Mouse (Mus musculus) intestine, embryonic 15.5 days (tissue): ENCODE measurements at regions not wholly inside any gene's neighbourhood (a gene's known extent, or its start where the extent isn't known, plus 50 kb on each side); places are given as distances from the start of the nearest gene placed in this dataset.

ENCODE experiments used
- ATAC-seq: fragments of 200-750 bp; cut with Nextera tagmentation; 2 replicates; pipeline ENCODE4 v1.8.0; 2017; ENCODE audit warnings: moderate TSS enrichment, moderate library complexity
- H3K27ac ChIP-seq: fragments of 300-500 bp; sonication (generic); 2 replicates; pipeline ENCODE4 v1.5.1; 2015; ENCODE audit warnings: mild to moderate bottlenecking, inconsistent platforms
- H3K27me3 ChIP-seq: fragments of 300-500 bp; sonication (generic); replicated peaks from 2 replicates; pipeline ENCODE4 v1.6.1; 2015; ENCODE audit warnings: inconsistent platforms
- H3K36me3 ChIP-seq: fragments of 300-500 bp; sonication (generic); 2 replicates; pipeline ENCODE4 v1.6.1; 2015; ENCODE audit warnings: inconsistent platforms
- H3K4me1 ChIP-seq: fragments of 300-500 bp; sonication (generic); replicated peaks from 2 replicates; pipeline ENCODE4 v1.6.1; 2015; ENCODE audit warnings: inconsistent platforms
- H3K4me2 ChIP-seq: fragments of 300-500 bp; sonication (generic); replicated peaks from 2 replicates; pipeline ENCODE4 v1.6.1; 2015; ENCODE audit warnings: mild to moderate bottlenecking, inconsistent platforms
- H3K4me3 ChIP-seq: fragments of 300-500 bp; sonication (generic); replicated peaks from 2 replicates; pipeline ENCODE4 v1.5.1; 2015; ENCODE audit warnings: inconsistent platforms
- H3K9ac ChIP-seq: fragments of 300-500 bp; sonication (generic); 2 replicates; pipeline ENCODE4 v1.6.1; 2015; ENCODE audit warnings: inconsistent platforms
- H3K9me3 ChIP-seq: fragments of 300-500 bp; sonication (generic); 2 replicates; pipeline ENCODE4 v1.6.1; 2016; ENCODE audit warnings: inconsistent platforms
- WGBS: fragments of 180-500 bp; shearing (Covaris S2); methylation state at CpG from one replicate; pipeline ENCODE4 v1.1.7; 2015; 5-methylcytosine and 5-hydroxymethylcytosine counted together

- WGBS: 92% methylated on average over 3 of the region's 3 CpGs
- H3K9me3 ChIP-seq: no peaks in the 10 kb centered on the region
- no peak for ATAC-seq
- no peaks in the 10 kb centered on the region for H3K4me1 ChIP-seq
- H3K4me2 ChIP-seq: no peak overlapping the region
- no peak overlapping the region for H3K27ac ChIP-seq
- no peak overlapping the region for H3K9ac ChIP-seq
- H3K36me3 ChIP-seq: no peaks in the 10 kb centered on the region
- H3K4me3 ChIP-seq: no peak overlapping the region
- H3K27me3 ChIP-seq: no peaks in the 10 kb centered on the region
Measured at GRCm38 (mm10) chr17:82927681-82928080, 287.4 kb upstream of the Pkdcc start.

- ATAC-seq: no peak
- 64% methylated on average over 3 of the region's 3 CpGs for WGBS
- Histone ChIP-seq H3K27ac (no peak overlapping the region), H3K36me3 (no peaks in the 10 kb centered on the region), H3K9ac (no peak overlapping the region), H3K9me3 (no peaks in the 10 kb centered on the region), H3K27me3 (no peaks in the 10 kb centered on the region), H3K4me3 (no peak overlapping the region), H3K4me1 (no peaks in the 10 kb centered on the region), H3K4me2 (no peak overlapping the region)
Measured at GRCm38 (mm10) chr17:82929511-82929910, 285.6 kb upstream of the Pkdcc start.

- Histone ChIP-seq H3K27ac (no peak overlapping the region), H3K9ac (no peak overlapping the region), H3K27me3 (no peaks in the 10 kb centered on the region), H3K4me1 (no peaks in the 10 kb centered on the region), H3K4me2 (no peak overlapping the region), H3K9me3 (no peaks in the 10 kb centered on the region), H3K36me3 (no peaks in the 10 kb centered on the region), H3K4me3 (no peak overlapping the region)
- WGBS: 44% methylated on average over 1 of the region's 1 CpGs
- ATAC-seq: no peak
Measured at GRCm38 (mm10) chr17:82930738-82931137, 284.4 kb upstream of the Pkdcc start.

GRCm38 (mm10) chr17:82931476-82931875, 283.6 kb upstream of the Pkdcc start:
- Histone ChIP-seq H3K9me3 (no peaks in the 10 kb centered on the region), H3K4me2 (no peak overlapping the region), H3K36me3 (no peaks in the 10 kb centered on the region), H3K9ac (no peak overlapping the region), H3K4me1 (no peaks in the 10 kb centered on the region), H3K4me3 (no peak overlapping the region), H3K27ac (no peak overlapping the region), H3K27me3 (no peaks in the 10 kb centered on the region)
- 86% methylated on average over 4 of the region's 4 CpGs for WGBS
- no peak for ATAC-seq

- 59% methylated on average over 3 of the region's 3 CpGs for WGBS
- Histone ChIP-seq H3K4me3 (no peak overlapping the region), H3K36me3 (no peaks in the 10 kb centered on the region), H3K4me1 (no peaks in the 10 kb centered on the region), H3K9ac (no peak overlapping the region), H3K27me3 (no peaks in the 10 kb centered on the region), H3K4me2 (no peak overlapping the region), H3K27ac (no peak overlapping the region), H3K9me3 (no peaks in the 10 kb centered on the region)
- no peak for ATAC-seq
Measured at GRCm38 (mm10) chr17:82936836-82937235, 278.3 kb upstream of the Pkdcc start.

- Histone ChIP-seq H3K4me1 (no peaks in the 10 kb centered on the region), H3K9me3 (no peaks in the 10 kb centered on the region), H3K27ac (no peak overlapping the region), H3K9ac (no peak overlapping the region), H3K27me3 (no peaks in the 10 kb centered on the region), H3K4me2 (no peak overlapping the region), H3K36me3 (no peaks in the 10 kb centered on the region), H3K4me3 (no peak overlapping the region)
- WGBS: 61% methylated on average over 4 of the region's 4 CpGs
- no peak for ATAC-seq
Measured at GRCm38 (mm10) chr17:82946083-82946482, 269.0 kb upstream of the Pkdcc start.

- Histone ChIP-seq H3K27me3 (no peaks in the 10 kb centered on the region), H3K4me3 (no peak overlapping the region), H3K9ac (no peak overlapping the region), H3K4me2 (no peak overlapping the region), H3K9me3 (no peaks in the 10 kb centered on the region), H3K36me3 (no peaks in the 10 kb centered on the region), H3K27ac (no peak overlapping the region), H3K4me1 (no peaks in the 10 kb centered on the region)
- ATAC-seq: no peak
- WGBS: 77% methylated on average over 4 of the region's 4 CpGs
Measured at GRCm38 (mm10) chr17:82949794-82950193, 265.3 kb upstream of the Pkdcc start.

GRCm38 (mm10) chr17:82950268-82950667, 264.8 kb upstream of the Pkdcc start:
- Histone ChIP-seq H3K36me3 (no peaks in the 10 kb centered on the region), H3K27ac (no peak overlapping the region), H3K9me3 (no peaks in the 10 kb centered on the region), H3K4me3 (no peak overlapping the region), H3K27me3 (no peaks in the 10 kb centered on the region), H3K9ac (no peak overlapping the region), H3K4me2 (no peak overlapping the region), H3K4me1 (no peaks in the 10 kb centered on the region)
- no peak for ATAC-seq
- 92% methylated on average over 14 of the region's 14 CpGs for WGBS

GRCm38 (mm10) chr17:82957409-82957808, 257.7 kb upstream of the Pkdcc start:
- Histone ChIP-seq H3K4me2 (no peak overlapping the region), H3K27ac (no peak overlapping the region), H3K27me3 (no peaks in the 10 kb centered on the region), H3K9me3 (no peaks in the 10 kb centered on the region), H3K9ac (no peak overlapping the region), H3K36me3 (no peaks in the 10 kb centered on the region), H3K4me3 (no peak overlapping the region), H3K4me1 (no peaks in the 10 kb centered on the region)
- ATAC-seq: no peak
- WGBS: 42% methylated on average over 4 of the region's 4 CpGs

GRCm38 (mm10) chr17:82963374-82963773, 251.7 kb upstream of the Pkdcc start:
- 54% methylated on average over 3 of the region's 3 CpGs for WGBS
- Histone ChIP-seq H3K4me1 (no peaks in the 10 kb centered on the region), H3K4me2 (no peak overlapping the region), H3K9ac (no peak overlapping the region), H3K36me3 (no peaks in the 10 kb centered on the region), H3K27me3 (no peaks in the 10 kb centered on the region), H3K9me3 (no peaks in the 10 kb centered on the region), H3K4me3 (no peak overlapping the region), H3K27ac (no peak overlapping the region)
- no peak for ATAC-seq

- Histone ChIP-seq H3K9ac (no peak overlapping the region), H3K27me3 (no peaks in the 10 kb centered on the region), H3K4me3 (no peak overlapping the region), H3K4me1 (no peaks in the 10 kb centered on the region), H3K27ac (no peak overlapping the region), H3K4me2 (no peak overlapping the region), H3K9me3 (no peaks in the 10 kb centered on the region), H3K36me3 (no peaks in the 10 kb centered on the region)
- 72% methylated on average over 10 of the region's 10 CpGs for WGBS
- no peak for ATAC-seq
Measured at GRCm38 (mm10) chr17:82999710-83000109, 215.4 kb upstream of the Pkdcc start.

GRCm38 (mm10) chr17:83000411-83000810, 214.7 kb upstream of the Pkdcc start:
- H3K4me3 ChIP-seq: no peak overlapping the region
- no peak overlapping the region for H3K9ac ChIP-seq
- no peak overlapping the region for H3K27ac ChIP-seq
- H3K4me1 ChIP-seq: no peaks in the 10 kb centered on the region
- H3K9me3 ChIP-seq: no peaks in the 10 kb centered on the region
- no peak overlapping the region for H3K4me2 ChIP-seq
- no peak for ATAC-seq
- H3K27me3 ChIP-seq: no peaks in the 10 kb centered on the region
- no peaks in the 10 kb centered on the region for H3K36me3 ChIP-seq
- 65% methylated on average over 8 of the region's 8 CpGs for WGBS

GRCm38 (mm10) chr17:83001567-83001966, 213.5 kb upstream of the Pkdcc start:
- 8% methylated on average over 2 of the region's 2 CpGs for WGBS
- Histone ChIP-seq H3K9me3 (no peaks in the 10 kb centered on the region), H3K27me3 (no peaks in the 10 kb centered on the region), H3K4me3 (no peak overlapping the region), H3K27ac (no peak overlapping the region), H3K36me3 (no peaks in the 10 kb centered on the region), H3K9ac (no peak overlapping the region), H3K4me1 (no peaks in the 10 kb centered on the region), H3K4me2 (no peak overlapping the region)
- 0 out of 2 replicates have a peak, but pooled peaks have one; percentile 47 for ATAC-seq

GRCm38 (mm10) chr17:83010845-83011244, 204.2 kb upstream of the Pkdcc start:
- Histone ChIP-seq H3K36me3 (no peaks in the 10 kb centered on the region), H3K27me3 (no peaks in the 10 kb centered on the region), H3K9ac (no peak overlapping the region), H3K27ac (no peak overlapping the region), H3K4me3 (no peak overlapping the region), H3K4me2 (no peak overlapping the region), H3K9me3 (no peaks in the 10 kb centered on the region), H3K4me1 (no peaks in the 10 kb centered on the region)
- no peak for ATAC-seq
- WGBS: 85% methylated on average over 1 of the region's 1 CpGs
